Mouse (Mus musculus) lung, postnatal 0 days (tissue): Measurements from ENCODE around the gene Arrdc2.

Experiments used
- CTCF ChIP-seq: IDR thresholded peaks from 2 replicates; pipeline ENCODE4 v1.5.1; 2016; ENCODE audit warnings: antibody characterized with exemption, mild to moderate bottlenecking
- EP300 ChIP-seq: IDR thresholded peaks from 2 replicates; pipeline ENCODE4 v1.6.1; 2016; ENCODE audit warnings: antibody characterized with exemption, mild to moderate bottlenecking, control low read depth

DNA sequence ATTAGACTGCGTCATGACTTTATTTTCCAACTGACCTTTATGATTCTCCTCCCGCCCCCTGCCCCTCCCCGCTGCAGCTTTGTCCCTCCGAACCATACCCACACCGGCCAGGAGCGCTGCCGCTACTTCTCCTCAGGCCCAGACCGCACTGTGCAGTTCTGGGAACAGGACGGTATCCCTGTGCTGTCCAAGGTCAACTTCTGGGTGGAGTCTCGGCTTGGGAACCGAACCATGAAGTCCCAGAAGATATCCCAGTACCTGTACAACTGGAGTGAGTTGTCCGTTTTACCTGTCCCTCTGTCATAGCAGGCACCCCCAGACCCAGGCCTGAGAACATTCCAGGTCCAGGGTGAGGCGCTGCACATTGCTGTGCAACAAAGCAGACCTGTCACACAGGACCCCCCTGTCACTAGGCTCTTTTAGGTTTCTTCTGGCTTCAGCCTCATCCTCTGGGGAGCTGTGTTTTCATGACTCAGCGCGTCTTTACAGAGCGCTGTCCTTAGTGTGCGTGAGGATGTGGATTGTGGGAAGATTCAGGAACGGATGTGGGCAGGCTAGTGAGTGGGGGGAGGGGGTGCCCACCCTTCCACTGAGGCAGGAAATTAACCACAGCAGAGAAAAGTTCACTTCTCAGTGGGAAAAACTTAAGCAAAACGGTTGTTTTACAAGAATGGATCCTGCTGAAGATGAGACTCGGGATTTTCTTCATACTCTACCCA lies 28.4 kb downstream of the Arrdc2 start:
- TF ChIP-seq CTCF = no peak
- no peak for TF ChIP-seq EP300
